Mouse (Mus musculus): Measurements from ENCODE around the gene Rusc2.

The Rusc2 gene

DNA sequence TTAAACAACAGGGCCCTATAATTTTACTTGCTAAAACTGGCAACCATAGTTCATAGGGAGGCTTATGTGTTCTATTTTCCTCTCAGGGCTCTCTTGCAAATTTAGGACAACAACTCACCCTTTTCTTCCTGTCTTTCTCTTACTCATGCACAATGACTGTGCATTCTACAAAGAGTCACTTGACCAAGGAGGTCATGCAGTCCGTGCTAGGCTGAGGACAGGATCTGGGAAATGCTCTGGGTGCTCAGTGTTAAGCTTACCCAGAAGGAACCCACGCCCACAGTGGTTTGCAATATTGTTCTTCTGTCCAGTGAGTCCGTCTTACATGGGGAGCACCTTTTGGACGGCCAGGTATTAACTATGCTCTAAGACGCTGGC is 2.3 kb downstream of the Rusc2 start:
- in situ Hi-C loops (cut with MboI, MseI) = no loop called here

DNA sequence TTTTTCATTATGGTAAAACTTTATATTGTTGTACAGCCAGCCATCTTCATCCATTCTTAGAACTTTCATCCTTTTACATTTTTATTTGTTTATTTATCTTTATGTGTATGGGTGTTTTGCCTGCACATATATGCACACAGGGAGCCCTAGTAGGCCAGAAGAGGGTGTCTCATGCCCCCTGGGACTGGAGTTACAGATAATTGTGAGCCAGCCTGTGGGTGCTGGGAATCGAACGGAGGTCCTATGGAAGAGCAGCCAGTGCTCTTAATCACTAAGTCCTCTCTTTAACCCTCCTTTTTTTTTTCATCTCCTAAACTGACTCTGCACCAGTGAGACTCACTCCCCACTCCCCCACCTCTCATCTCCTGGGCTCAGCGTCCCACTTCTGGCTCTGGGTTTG is 2.8 kb downstream of the Rusc2 start:
- in situ Hi-C loops (cut with MboI, MseI) = no loop called here

DNA sequence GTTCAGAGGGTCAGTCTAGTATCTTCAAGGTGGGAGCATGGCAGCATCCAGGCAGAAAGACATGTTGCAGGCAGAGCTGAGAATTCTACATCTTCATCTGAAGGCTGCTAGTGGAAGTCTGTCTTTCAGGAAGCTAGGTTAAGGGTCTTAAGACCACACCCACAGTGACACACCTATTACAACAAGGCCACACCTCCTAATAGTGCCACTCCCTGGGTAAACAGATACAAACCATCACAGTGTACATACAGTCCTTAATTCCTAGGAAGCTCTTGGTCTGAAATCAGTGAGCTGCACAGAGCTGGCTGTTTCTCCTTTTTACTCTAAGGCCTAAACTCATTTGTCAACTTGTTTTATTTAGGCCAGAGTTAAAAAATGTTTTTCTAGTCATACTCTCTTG is 5.2 kb downstream of the Rusc2 start:
- in situ Hi-C loops (cut with MboI, MseI) = no loop called here

DNA sequence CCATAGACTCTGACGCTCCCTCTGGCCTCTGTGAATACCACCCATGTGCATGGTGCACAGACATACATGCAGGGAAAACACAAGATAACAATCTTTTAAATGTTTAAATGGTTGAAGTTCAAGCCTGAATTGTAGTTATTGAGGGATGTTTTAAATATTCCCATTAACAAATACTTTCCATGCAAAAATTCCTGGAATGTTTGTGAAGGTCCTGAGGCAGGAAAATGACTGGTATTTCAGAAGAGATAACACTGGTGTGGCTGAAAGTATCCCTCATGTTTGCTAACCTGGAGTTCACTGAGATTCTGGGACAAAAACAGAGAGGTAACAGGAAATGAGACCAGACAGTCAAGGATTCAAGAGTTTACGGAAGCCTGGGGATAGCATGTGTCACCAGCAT is 7.6 kb downstream of the Rusc2 start:
- in situ Hi-C loops (cut with MboI, MseI) = no loop called here

DNA sequence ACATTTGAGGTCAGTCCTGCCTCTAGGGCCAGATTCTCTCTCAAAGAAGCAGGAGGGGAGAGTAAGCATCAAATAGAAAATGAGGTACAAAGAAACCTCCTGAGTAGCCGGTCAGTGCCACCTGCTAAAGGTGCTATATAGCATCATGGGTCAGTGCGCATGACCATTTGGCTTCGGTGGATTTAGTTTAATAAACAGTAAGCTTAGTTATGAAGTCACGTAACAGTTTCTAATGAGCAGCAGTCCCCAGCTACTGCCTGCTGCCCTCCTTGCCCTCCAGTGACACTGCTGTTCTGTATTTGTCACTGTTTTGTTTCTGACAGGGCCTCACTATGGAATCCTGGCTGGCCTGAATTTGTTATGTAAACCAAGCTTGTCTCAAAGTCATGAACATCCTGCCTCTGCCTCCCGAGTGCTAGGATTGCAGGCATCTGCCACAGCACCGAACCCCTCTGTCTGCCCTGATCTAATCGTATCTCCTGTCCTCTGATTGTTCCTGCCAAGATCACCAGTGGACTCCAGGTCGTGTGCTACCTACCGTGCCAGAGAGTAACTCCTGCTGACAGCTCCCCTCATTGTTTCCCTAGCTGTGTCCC is 8.2 kb downstream of the Rusc2 start:
- in situ Hi-C loops (cut with MboI, MseI) = no loop called here

DNA sequence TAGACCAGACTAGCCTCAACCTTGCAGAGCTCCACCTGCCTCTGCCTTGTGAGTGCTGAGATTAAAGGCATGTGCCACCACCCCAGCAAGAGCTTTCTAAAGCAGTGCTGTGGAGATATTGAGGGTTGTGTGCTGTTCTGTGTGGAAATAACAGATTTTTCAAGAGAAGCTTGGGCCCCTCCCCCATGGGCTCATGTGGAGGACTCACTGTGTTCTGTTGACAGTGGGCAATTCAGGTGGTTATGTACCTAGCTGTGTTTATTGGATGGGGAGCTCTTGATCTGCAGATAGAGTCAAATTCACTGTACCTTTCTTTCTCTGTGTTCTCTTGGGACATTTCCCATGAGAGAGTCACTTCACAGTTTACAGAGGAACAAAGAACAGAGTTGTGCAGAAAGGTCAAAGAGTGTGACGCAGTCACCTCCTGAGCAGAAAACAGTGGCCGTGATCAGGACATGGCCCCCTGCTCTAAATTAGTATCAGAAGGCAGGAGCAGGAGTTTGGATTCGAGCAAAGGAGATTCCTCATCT is 9.8 kb downstream of the Rusc2 start:
- in situ Hi-C loops (cut with MboI, MseI) = no loop called here

DNA sequence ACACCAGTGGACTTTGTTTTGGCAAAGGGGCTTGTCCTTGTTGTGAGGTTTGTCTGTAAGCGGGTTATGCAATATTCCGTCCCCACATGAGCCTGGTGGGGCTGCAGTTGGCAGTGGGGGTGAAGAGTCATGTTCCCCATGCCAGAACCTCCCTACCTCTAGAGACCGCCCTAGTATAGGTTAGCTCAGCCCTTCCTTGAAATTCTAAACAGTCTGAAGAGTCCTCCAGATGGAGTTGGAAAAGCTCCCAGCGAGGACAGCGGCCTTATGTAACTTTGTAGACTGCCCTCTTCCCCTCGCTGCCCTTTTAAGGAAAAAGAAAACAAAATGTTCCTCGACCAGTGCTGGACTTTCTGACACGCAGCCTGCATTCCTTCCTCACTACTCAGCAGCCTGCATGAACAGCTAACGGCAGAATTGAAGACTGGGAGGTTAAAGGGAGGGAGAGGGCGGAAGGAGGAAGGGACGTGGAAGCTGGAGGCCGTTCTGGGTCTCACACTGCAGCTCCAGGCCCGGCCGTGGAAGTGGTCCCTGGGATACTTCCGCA is 12.6 kb downstream of the Rusc2 start:
- in situ Hi-C loops (cut with MboI, MseI) = no loop called here

DNA sequence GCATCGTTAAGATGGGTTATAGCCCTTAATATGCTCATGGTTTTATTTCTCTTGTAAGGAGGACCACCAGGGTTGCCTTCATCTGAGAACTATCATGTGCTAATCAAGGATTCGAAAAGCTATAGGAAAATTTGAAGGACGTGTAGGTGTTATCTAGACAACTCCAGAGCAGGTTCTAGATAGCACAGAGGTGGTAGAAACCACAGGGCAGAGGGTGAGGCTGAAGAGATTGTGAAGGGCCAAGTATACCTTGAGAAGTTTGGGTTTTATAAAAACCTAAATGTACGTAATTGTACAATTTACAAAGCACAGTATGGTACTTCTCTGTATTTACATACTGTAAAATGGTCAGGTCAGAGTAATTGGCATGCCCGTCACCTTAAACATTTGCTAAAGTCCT is 13.4 kb downstream of the Rusc2 start:
- in situ Hi-C loops (cut with MboI, MseI) = no loop called here

DNA sequence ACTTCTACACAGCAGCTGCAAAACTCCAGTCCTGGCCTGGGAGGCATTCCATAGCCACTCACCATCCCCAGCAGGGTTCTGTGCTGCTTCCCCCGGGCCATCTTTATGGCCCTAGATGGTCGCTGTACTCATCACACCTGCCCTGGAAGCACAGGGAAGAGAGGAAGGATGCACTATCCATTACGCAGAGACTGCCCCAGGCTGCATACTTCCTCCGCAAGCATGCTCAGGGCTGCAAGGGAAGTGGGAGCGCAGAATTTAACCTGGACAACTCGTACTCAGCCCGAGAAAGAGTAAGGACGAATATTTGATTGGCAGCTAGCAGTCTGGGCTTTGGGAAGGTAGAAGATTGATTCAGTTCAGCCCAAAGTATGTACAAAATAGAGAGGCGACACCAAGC is 14.1 kb downstream of the Rusc2 start:
- in situ Hi-C loops (cut with MboI, MseI) = no loop called here

DNA sequence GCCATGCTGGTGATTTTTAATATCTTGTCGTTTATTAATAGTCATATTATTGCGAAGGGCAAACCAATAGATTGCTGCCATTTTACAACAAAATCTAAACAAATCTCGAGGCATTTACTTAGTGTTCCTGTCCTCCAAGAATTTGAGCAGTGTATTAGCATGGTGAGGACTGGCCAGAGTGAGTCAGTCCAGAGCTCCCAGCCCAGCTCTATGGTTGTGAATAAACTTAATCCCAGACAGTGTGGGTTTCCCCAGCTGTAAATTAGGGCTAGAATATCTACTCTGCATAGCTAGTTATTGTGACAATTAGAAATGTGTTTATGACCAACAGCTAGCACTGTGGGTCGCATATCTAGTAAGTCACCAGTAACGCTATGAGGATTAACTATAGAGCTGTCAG is 14.6 kb downstream of the Rusc2 start:
- in situ Hi-C loops (cut with MboI, MseI) = no loop called here

DNA sequence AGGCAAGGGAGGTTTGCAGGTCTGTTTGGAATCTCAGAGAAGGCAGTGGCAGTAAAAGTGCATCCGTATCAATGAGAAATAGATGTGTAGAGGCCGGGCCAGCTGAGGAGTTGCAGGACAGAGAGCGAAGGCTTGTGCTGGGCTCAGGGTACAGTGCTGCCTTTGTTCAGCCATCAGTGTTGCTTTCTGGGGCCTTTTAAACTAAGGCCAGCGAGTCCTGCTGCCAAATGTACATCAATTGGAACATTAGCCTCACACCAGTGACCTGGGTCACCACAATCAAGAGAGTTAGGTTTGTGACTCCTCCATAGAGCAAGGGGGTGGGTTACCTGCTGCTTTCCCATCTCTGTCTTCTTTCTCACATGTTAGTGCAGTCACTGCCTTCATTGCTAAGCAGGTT is 16.2 kb downstream of the Rusc2 start:
- in situ Hi-C loops (cut with MboI, MseI) = no loop called here

DNA sequence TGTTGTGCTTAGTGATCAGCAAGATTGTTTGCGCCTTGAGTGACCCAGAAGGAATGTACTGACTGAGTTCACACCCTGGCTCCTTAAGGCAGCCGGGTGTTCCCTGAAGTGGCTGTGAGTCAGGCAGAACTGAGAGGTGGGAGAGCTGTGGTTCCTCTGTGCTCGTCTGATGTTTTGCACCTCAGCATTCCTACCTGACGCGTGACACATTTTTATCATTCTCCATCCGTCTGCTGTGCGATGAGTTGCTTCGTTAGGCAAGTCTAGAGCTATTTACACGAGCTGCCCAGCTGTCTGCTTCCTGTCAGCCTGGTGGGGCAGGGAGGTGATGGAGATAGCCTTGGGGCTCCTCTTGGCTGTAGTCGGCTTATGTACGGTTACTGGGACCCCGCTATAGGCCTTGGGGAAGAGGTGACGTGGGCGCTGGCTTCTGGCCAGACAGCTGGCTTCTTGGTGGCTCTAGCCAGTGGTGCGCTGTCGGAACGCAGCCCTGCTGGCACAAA is 17.1 kb downstream of the Rusc2 start:
- in situ Hi-C loops (cut with MboI, MseI) = no loop called here

DNA sequence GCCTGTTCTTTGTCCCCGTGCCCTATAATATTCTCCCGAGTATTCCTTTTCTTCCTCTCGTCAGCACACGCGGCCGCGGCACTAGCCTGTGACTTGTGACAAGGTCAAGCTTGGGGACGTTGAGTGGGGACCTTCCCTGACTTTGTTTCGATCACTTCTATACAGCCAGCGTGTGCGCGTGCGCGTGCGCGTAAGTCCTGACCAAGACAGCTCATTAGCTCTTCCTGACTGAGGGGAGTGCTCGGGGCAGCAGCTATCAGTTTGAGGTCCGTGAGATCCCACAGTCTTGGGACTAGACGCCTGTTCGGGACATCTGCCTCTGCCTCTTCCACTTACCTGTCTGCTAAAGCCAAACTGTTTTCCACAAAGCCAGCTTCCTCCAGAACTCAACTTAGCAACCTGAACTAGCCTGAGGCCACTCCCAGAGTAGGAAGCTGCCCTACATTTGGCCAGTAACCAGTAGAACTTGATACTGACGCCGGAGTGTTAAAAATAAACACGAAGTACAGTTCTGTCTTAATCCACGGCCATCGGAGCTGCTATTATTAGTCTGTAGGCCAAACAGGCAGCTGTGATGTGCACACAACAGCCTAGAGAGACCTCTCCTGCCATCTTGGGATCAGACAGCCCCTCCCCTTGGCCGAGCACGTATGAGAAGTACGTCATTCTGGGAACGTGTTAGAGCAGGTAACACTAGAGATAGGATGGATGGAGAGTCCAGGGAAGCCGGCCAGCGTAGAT is 17.8 kb downstream of the Rusc2 start:
- in situ Hi-C loops (cut with MboI, MseI) = no loop called here

DNA sequence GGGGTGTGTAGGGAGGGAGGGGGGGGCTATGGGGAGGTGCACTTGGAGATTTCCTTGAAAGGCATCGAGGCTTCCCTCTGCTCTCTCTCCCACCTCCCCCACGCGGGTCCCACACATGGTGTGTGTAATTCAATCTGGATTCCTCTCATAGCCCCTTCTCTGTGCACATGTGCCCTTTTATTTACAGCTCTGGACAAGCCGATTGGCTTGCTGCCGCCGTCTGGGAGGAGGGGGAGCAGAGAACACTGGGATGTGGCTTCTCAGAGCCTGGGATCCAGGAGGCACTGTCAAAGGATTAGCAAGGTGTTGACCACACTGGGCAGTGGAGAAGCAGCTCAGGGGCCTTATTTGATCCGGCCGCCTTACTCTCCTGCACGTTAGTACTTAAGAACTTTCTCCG is 19.2 kb downstream of the Rusc2 start:
- in situ Hi-C loops (cut with MboI, MseI) = no loop called here

DNA sequence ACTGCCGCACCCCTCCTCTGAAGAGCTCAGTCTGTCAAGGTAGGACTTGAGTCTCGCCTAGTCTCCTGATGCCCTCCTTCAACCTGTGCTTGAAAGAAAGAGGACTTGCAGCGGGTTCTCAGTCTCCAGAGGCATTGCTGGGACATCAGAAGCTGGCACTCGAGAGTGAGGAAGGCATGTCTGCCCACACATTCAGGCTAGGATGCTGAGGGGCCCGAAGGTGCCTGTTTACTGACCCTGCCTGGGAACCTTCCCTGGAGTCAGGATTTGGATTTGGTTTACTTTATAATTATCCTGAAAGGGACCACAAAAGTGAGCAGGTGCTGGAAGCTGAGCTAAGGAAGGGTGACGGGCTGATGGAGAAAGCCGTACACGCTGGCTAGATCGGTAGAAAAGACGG is 19.7 kb downstream of the Rusc2 start:
- in situ Hi-C loops (cut with MboI, MseI) = no loop called here

DNA sequence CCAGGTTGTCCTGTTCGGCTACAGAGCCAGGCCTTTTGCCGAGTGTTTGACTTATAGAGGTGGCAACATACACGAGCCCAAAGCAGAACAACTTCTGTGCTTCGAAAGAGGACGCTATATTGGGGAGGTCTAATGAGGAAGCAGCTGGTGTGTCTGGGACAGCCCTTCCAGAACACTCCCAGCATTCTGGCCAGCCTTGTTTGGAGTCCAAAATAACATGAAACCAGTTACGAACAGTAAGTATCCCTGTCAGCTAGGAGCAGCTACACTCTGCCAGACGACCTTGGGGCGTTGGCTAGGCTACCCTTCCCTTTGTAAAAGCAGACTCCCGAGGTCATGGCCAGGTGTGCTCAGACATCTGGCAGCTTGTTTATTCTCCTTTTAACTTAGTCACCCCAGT is 20.4 kb downstream of the Rusc2 start:
- in situ Hi-C loops (cut with MboI, MseI) = no loop called here

DNA sequence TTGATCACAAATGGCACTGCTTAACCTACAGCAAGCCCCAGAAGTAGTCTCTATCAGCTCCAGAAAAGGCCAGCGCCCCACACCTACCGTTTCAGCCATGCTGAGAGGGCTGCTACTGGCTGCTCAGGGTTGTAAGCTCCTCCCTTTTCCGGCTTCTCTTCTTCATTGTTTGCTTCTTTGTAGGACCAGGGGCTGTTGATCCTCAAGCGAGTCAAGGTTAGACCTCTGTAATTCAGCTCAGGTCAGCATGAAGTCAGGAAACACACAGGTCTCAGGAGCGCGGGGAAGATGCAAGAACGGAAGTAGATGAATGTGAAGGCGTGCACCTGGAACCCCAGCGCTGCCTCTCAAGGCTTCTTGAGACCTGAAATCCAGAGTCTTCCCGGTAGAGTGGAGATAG is 22.9 kb downstream of the Rusc2 start:
- in situ Hi-C loops (cut with MboI, MseI) = no loop called here

DNA sequence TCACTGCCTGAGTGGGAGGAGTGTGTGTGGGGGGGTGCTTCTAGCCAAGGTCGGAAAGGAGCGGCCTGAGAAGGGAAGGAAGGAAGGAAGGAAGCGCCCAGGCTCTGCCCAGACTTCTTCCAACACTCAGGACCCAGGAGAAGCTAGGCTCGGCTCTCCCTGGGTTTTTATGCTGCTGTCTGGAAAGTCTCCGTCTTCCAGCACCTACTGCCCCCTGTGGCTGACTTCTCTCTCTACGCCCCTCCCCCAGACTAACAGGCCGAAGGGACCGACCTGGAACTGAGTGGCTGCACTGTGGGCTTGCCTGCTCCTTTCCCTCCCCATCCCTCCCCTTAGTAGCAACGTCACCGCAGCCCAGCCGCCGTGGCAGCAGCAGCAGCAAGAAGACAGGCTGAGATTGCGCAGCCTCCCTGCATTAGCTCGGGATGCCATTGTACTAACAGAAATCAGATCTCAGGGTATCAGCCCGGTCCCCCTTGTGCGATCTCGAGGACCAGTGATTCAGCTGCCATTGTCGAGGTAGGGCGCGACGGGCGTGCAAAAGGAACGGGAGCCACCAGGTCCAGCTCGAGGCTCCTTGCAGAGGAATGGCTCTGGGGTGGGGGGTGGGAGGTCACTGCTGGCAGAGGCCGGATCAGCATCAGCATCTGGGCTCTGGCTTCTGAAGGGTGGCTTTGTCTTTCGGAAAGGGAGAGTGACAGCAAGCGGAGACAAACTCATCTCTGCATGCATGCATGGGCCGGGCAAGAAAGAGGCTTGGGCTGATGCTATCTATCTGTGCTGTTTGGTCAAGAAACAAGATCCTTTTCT is 24.6 kb downstream of the Rusc2 start:
- in situ Hi-C loops (cut with MboI, MseI) = no loop called here

DNA sequence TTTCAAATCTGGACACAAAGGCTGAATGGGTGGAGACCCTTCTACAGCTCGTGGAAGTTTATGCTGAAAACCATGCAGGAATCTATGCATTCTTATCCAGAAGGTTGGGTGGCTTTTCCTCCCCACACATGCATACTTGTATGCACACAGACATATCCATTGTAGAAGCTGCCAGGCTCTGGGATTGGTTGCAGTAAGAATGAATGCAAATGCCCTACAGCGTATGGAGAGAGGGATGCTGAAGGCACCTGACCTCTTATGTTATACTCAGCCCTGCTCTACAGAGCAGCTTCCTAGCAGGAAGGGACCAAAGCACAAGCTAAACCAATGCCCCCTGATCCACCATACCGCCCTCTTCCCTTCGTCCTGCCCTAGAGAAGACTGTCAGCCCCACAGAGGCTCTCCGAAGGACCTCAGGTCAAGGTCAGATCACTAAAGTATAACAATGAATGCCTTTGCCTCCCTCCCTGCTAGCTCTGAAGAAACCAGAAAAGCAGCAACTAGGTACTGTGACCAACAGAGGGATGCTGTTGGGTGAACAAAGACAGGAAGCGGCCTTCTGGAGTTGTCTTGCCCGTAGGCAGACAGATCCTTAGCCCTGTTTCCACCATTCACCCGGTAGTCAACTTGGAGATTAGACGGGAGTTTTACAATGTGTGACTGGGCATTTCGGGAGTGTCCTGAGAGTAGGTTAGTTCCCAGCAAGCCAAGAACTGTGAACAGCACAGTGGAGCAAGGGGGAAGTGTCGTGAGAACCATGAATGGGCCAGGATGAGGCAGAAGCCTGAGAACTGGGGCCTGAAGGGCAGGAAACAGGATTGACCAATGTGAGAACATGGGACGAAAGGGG is 25.5 kb downstream of the Rusc2 start:
- in situ Hi-C loops (cut with MboI, MseI) = no loop called here

DNA sequence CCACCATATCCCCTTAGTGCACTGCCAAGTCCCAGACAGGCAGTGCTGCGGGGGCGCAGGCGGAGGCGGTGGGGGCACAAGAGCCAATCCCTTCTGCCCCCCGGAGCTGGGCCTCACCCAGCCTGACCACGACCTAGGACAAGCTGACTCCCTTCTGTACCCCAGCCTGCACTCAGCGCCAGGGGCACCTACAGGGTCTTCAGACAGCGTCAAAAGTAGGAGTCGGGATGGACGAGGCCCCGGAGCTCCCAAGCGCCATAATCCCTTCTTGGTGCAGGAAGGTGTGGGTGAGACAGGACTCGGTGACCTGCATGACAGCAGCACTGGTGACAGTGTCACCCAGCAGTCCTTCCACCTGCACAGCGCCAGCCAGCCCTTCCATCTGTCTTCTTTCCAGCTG is 33.0 kb downstream of the Rusc2 start:
- in situ Hi-C loops (cut with MboI, MseI) = no loop called here
